Comparison of ENCODE assay signal across 18 mouse cellular contexts in the genomic region with DNA sequence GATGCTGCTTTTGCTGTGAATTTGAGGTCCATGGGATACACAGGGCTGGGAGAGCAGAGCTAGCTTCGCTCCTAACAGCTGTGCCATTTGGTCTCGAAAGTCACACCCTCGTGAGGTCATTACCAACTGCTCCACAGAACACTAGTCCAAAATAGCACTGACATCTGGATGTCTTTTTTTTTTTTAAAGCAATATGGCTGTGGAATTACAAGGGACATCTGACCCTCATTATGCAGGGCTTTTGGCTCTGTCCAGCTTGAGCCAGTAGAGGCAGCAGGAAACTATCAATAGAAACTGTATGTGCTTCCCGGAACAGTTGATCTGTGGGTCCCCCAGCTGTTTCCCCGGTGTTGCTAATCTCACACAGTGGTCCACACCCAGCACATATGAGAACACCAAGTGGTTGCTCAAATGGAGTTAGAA.
DNase-seq lines count a peak whose midpoint lies in the region; ATAC-seq and TF ChIP-seq lines count a peak whose summit lies in the region.
"Had no signal": no experiment of that assay in that cellular context is flagged by ENCODE, and none has a peak within 500 bp of the region (broad histone marks: within the 10 kb centered on the region; RNA-seq: fewer than 3 reads in every experiment).

No protein-coding gene starts in this region.

- 47% methylated on average over 5 of the region's 5 CpGs for WGBS in heart, embryonic 11.5 days (ENCODE audit: insufficient replicate concordance)
- WGBS in embryonic facial prominence, embryonic 11.5 days, result 48% methylated on average over 5 of the region's 5 CpGs
- 43% methylated on average over 5 of the region's 5 CpGs for WGBS in heart, postnatal 0 days
- WGBS in limb, embryonic 15.5 days, result 19% methylated on average over 5 of the region's 5 CpGs

- H3K9ac ChIP-seq in heart, embryonic 11.5 days (ENCODE audit: low read depth, low read length), result no peak overlapping the region
- H3K9ac ChIP-seq in embryonic facial prominence, embryonic 11.5 days (replicated peaks; ENCODE audit: low read length), result no peak overlapping the region
- no peak overlapping the region for H3K9ac ChIP-seq in heart, postnatal 0 days (replicated peaks; ENCODE audit: low read depth, low read length)
- H3K9ac ChIP-seq in limb, embryonic 15.5 days, result no peak overlapping the region
- H3K9ac ChIP-seq: forebrain, postnatal 0 days; liver, embryonic 14.5 days had no signal

- TF ChIP-seq EP300 in heart, postnatal 0 days (IDR thresholded peaks at IDR 0.05; ENCODE audit: low read depth), result no peak

- no peak for ATAC-seq in heart, embryonic 11.5 days (replicated peaks; ENCODE audit: insufficient number of reproducible peaks, low FRiP score, low TSS enrichment)
- ATAC-seq in embryonic facial prominence, embryonic 11.5 days (replicated peaks; ENCODE audit: insufficient number of reproducible peaks, low FRiP score, low TSS enrichment, low read depth), result no peak
- ATAC-seq in heart, postnatal 0 days (ENCODE audit: insufficient read depth, low read depth), result peak; percentile 82
- ATAC-seq in limb, embryonic 15.5 days (ENCODE audit: insufficient number of reproducible peaks, low FRiP score, low TSS enrichment, low read depth), result peak; percentile 54; the same call in 1 of the 2 replicates
- ATAC-seq: forebrain, postnatal 0 days had no signal

- H3K9me3 ChIP-seq in heart, embryonic 11.5 days (replicated peaks; ENCODE audit: control insufficient read depth, low read length), result no peaks in the 10 kb centered on the region
- H3K9me3 ChIP-seq in embryonic facial prominence, embryonic 11.5 days (replicated peaks; ENCODE audit: control insufficient read depth, low read length), result no peaks in the 10 kb centered on the region
- H3K9me3 ChIP-seq in heart, postnatal 0 days (replicated peaks; ENCODE audit: control insufficient read depth, low read length), result no peaks in the 10 kb centered on the region
- no peaks in the 10 kb centered on the region for H3K9me3 ChIP-seq in limb, embryonic 15.5 days
- H3K9me3 ChIP-seq: hindbrain, embryonic 10.5 days had no signal

- TF ChIP-seq CTCF in heart, postnatal 0 days (IDR thresholded peaks at IDR 0.05; ENCODE audit: low read depth), result no peak

- H3K4me2 ChIP-seq in heart, embryonic 11.5 days, result no peak overlapping the region
- no peak overlapping the region for H3K4me2 ChIP-seq in embryonic facial prominence, embryonic 11.5 days (ENCODE audit: low read depth, low read length)
- H3K4me2 ChIP-seq in heart, postnatal 0 days (ENCODE audit: low read depth, low read length), result no peak overlapping the region
- no peak overlapping the region for H3K4me2 ChIP-seq in limb, embryonic 15.5 days
- H3K4me2 ChIP-seq: midbrain, embryonic 11.5 days had no signal

- no peak overlapping the region for H3K4me3 ChIP-seq in heart, embryonic 11.5 days (ENCODE audit: low read depth, low read length)
- H3K4me3 ChIP-seq in embryonic facial prominence, embryonic 11.5 days (ENCODE audit: low read depth, low read length), result no peak overlapping the region
- no peak overlapping the region for H3K4me3 ChIP-seq in heart, postnatal 0 days (ENCODE audit: low read depth, low read length)
- no peak overlapping the region for H3K4me3 ChIP-seq in limb, embryonic 15.5 days
- H3K4me3 ChIP-seq: erythroblast, embryonic 14.5 days; hindbrain, embryonic 10.5 days had no signal

- no peaks in the 10 kb centered on the region for H3K36me3 ChIP-seq in heart, embryonic 11.5 days (ENCODE audit: control insufficient read depth, insufficient read depth, low read length)
- H3K36me3 ChIP-seq in embryonic facial prominence, embryonic 11.5 days (replicated peaks; ENCODE audit: control insufficient read depth, insufficient read depth, low read depth, low read length), result no peaks in the 10 kb centered on the region
- no peaks in the 10 kb centered on the region for H3K36me3 ChIP-seq in heart, postnatal 0 days (replicated peaks; ENCODE audit: control insufficient read depth, insufficient read depth, low read length)
- no peaks in the 10 kb centered on the region for H3K36me3 ChIP-seq in limb, embryonic 15.5 days
- H3K36me3 ChIP-seq: G1E; hindbrain, embryonic 10.5 days had no signal

- H3K4me1 ChIP-seq in heart, embryonic 11.5 days (ENCODE audit: control insufficient read depth, insufficient read depth, low read length), result peaks cover 4% of the 10 kb centered on the region; the same call in 1 of the 2 replicates
- H3K4me1 ChIP-seq in embryonic facial prominence, embryonic 11.5 days (ENCODE audit: control insufficient read depth, insufficient read depth, low read length), result no peaks in the 10 kb centered on the region
- H3K4me1 ChIP-seq in heart, postnatal 0 days (ENCODE audit: control insufficient read depth, insufficient read depth), result peaks cover 15% of the 10 kb centered on the region
- H3K4me1 ChIP-seq in limb, embryonic 15.5 days, result peaks cover 8% of the 10 kb centered on the region

- H3K27ac ChIP-seq in heart, embryonic 11.5 days (ENCODE audit: low read depth, low read length), result no peak overlapping the region
- H3K27ac ChIP-seq in embryonic facial prominence, embryonic 11.5 days (replicated peaks; ENCODE audit: low read depth, low read length), result no peak overlapping the region
- peak overlapping the region; percentile 22; the same call in 1 of the 2 replicates for H3K27ac ChIP-seq in heart, postnatal 0 days (ENCODE audit: low read depth)
- peak overlapping the region; percentile 33; the same call in 1 of the 2 replicates for H3K27ac ChIP-seq in limb, embryonic 15.5 days
- H3K27ac ChIP-seq: hindbrain, embryonic 10.5 days; liver, embryonic 14.5 days had no signal

- no peaks in the 10 kb centered on the region for H3K27me3 ChIP-seq in heart, embryonic 11.5 days (ENCODE audit: control insufficient read depth, insufficient read depth, low read length)
- H3K27me3 ChIP-seq in embryonic facial prominence, embryonic 11.5 days (ENCODE audit: control insufficient read depth, insufficient read depth, low read length), result no peaks in the 10 kb centered on the region
- H3K27me3 ChIP-seq in heart, postnatal 0 days (ENCODE audit: control insufficient read depth, insufficient read depth, low read length), result no peaks in the 10 kb centered on the region
- no peaks in the 10 kb centered on the region for H3K27me3 ChIP-seq in limb, embryonic 15.5 days

- peak; percentile 63 for DNase-seq in heart, adult 8-10 months (ENCODE audit: low spot score)
- peak; percentile 33 for DNase-seq in embryonic facial prominence, embryonic 11.5 days (ENCODE audit: low spot score)
- peak; percentile 66 for DNase-seq in heart, postnatal 0 days (ENCODE audit: low spot score)
- no peak for DNase-seq in ovary, postnatal 14 days (ENCODE audit: low spot score)
- no peak for DNase-seq in ovary, postnatal 10 days (ENCODE audit: low spot score)
- DNase-seq: adrenal gland, adult 8-10 months; cerebellum, adult 11-12 months; cerebellum, postnatal 36 days; forebrain, postnatal 0 days; kidney, postnatal 14 days; right cerebral cortex, postnatal 25 days had no signal

Comparison
In these comparisons a context has a peak if more than half of its experiments do, and no peak if none do; other contexts are left out.
1. ATAC-seq: peak in heart, postnatal 0 days (single experiment) and limb, embryonic 15.5 days (single experiment); none in heart, embryonic 11.5 days (single experiment) and embryonic facial prominence, embryonic 11.5 days (single experiment).
2. H3K27ac ChIP-seq: peak in heart, postnatal 0 days (single experiment) and limb, embryonic 15.5 days (single experiment); none in heart, embryonic 11.5 days (single experiment) and embryonic facial prominence, embryonic 11.5 days (single experiment).
3. DNase-seq: peak in heart, adult 8-10 months (single experiment), embryonic facial prominence, embryonic 11.5 days (single experiment) and heart, postnatal 0 days (single experiment); none in ovary, postnatal 14 days (single experiment) and ovary, postnatal 10 days (single experiment).